Mouse (Mus musculus): ENCODE measurements around the gene Hspb7. TPM values are rescaled to one million over a fixed set of nuclear protein-coding genes. Genes with fewer than 3 reads are reported as not detected.

Hspb7 gene
- not detected in 2 replicates for polyA plus RNA-seq (2012; ENCODE audit: low replicate concordance)

DNA sequence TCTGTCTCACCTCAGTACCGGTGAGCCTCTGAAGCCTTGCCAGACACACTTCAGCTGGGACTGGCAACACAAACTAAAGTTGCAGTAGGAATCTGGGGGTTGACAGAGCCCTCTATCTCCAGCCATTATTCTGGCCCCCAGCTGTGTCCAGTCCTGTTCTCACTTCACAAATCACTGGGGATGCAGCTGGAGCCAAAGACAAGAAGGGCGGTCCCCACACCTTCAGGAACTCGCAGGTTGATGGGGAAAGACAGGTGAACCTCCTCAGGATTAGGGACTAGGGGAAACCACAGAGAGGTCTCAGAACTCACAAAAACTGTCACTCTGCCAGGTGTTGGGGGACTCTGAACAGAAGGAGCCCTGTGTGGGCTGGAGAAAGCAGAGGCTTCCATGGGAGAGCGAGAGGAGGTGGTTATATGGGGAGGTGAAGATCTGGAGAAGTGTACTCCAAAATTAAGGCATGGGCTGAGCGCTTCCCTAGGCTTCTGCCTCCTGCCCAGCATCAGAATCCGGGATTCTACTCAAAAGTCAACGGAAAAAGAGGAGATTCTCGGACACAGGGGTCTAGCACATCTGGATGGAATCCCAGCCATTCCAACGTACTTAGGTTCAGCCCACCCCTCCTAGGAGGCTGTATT lies at the start of gene Hspb7:
Hspb7 (plus strand) TSS at position 588 of the 638 bp plus-strand sequence.

DNA sequence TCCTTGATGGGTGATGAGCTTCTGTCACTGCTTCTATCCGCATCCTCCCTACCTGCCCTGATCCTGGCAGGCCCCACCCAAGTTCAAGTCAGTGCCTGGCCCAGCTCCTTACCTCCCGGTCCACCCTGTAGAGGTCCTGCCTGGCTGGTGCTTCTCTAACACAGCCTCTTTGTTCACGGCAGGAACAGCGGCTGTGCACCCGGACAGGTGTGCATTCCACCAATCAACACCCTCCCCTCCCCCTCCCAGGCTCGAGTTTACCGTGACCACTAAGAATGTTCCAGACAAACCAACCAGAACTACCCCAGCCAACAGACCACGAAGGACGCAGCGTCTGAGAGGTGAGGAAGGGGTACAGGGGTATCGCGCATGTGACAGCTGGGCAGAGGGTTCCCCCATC lies 22.0 kb upstream of the Hspb7 start, which contains the start of gene Clcnka:
Clcnka (minus strand) TSS at position 180 of the 400 bp plus-strand sequence.

DNA sequence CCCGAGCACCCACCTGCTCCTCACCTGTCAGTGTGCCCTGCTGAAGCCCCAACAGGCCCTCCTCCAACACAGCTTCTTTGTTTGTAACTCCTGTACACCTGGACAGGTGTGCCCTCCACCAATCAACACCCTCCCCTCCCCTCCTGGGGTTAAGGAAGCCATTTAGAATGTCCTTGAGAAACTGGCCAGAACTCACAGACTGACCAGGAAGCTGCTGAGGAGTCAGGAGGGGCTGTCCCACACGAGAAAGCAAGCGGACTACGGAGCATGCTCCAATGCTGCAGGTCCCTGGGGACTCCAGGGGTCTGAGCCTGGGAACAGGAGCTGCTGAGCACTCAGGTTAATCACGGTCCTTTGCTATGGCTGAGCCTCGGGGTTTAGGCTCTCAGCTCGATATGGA lies 4.7 kb upstream of the Hspb7 start, which contains the start of gene Clcnkb:
Clcnkb (minus strand) TSS at position 91 of the 400 bp plus-strand sequence.

DNA sequence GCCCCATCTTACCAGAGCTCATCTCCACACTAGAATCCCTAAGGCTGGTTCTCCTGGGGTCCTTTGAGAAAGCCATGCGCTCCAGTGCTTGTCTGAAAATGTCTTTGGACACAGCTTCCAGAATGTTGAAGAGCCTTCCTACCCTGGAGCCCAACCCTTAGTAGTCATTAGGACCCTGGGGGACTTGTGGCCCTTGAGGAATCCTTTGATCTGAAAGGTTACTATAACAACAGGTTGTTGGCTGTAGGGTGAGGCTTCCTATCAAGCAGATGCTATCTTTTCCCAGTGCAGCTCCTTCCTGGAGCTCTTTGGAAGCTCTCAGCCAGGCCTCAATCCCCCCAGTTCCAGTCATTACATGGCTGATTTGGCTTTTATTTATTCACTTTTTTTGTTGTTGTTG lies 15.4 kb downstream of the Hspb7 start, which contains the start of gene Srarp:
Srarp (minus strand) TSS at position 132 of the 400 bp plus-strand sequence.

DNA sequence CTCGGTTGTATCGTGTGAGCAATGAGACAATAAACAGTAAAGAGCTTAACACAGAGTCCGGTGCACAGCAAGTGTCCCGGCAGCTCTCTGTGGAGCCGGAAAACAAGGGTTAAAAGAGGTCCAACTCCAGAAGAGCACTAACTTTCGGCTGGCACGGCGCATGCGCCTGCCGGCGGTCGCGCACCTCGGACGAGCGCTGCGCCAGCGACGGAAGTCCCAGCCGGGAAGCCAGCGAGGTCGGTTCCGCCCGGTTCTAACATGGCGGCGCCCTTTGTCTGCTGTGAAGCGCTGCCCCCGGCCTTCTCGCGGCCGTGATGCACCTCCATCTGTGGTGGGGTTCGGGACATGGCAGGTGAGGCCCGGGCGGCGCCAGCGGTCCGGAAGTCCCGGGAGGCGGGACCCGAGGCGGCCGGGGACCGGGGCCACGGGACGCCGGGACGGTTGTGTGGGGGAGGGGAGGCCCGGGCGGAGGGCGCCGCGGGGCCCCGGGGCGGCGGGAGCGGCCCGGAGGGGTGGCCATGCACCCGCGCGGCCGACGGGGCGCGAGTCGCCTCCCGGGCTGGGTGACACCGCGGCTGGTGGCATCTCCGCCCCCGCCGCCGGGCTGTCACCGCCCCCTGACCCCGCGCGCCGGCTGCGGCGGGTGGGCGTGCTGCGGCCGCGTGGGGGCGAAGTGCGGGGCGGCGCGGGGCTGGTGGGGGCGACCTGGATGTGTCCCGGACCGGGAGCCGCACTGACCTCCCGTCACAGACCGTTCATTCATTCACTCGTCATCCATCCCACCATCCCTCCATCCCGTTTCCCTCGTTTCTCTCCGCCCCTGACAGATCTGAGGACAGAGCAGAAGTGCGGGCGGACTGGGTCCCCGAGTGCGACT lies 24.1 kb downstream of the Hspb7 start, which contains the start of gene Zbtb17:
Zbtb17 (plus strand) TSS at position 204 of the 877 bp plus-strand sequence.

Other genes starting within 250 kb of the Hspb7 start
- gene Rsg1, start 206.8 kb upstream of the Hspb7 start, polyA plus RNA-seq (2012; ENCODE audit: low replicate concordance) = 1.5 and 1.9 TPM in 2 replicates
- not detected in 2 replicates for gene Arhgef19, start 181.3 kb upstream of the Hspb7 start, polyA plus RNA-seq (2012; ENCODE audit: low replicate concordance)
- gene Epha2, start 119.5 kb upstream of the Hspb7 start, polyA plus RNA-seq (2012; ENCODE audit: low replicate concordance) = 0.34 and 0.42 TPM in 2 replicates
- gene Fam131c, start 52.6 kb upstream of the Hspb7 start, polyA plus RNA-seq (2012; ENCODE audit: low replicate concordance) = not detected in 2 replicates
- not detected in 2 replicates for gene Clcnka, start 22.1 kb upstream of the Hspb7 start, polyA plus RNA-seq (2012; ENCODE audit: low replicate concordance)
- gene Clcnkb, start 4.8 kb upstream of the Hspb7 start, polyA plus RNA-seq (2012; ENCODE audit: low replicate concordance) = 0.66 TPM in 1 of 2 replicates, not detected in the other
- gene Srarp, start 15.3 kb downstream of the Hspb7 start, polyA plus RNA-seq (2012; ENCODE audit: low replicate concordance) = not detected in 2 replicates
- 33.7 and 37.3 TPM in 2 replicates for gene Zbtb17, start 23.9 kb downstream of the Hspb7 start, polyA plus RNA-seq (2012; ENCODE audit: low replicate concordance)
- gene Spen, start 117.8 kb downstream of the Hspb7 start, polyA plus RNA-seq (2012; ENCODE audit: low replicate concordance) = 261 and 418 TPM in 2 replicates
- gene Fblim1, start 185.3 kb downstream of the Hspb7 start, polyA plus RNA-seq (2012; ENCODE audit: low replicate concordance) = 2.7 TPM in 2 replicates
- 0.39 and 0.51 TPM in 2 replicates for gene Tmem82, start 197.9 kb downstream of the Hspb7 start, polyA plus RNA-seq (2012; ENCODE audit: low replicate concordance)
- not detected in 2 replicates for gene Slc25a34, start 203.0 kb downstream of the Hspb7 start, polyA plus RNA-seq (2012; ENCODE audit: low replicate concordance)
- 22.8 and 33.3 TPM in 2 replicates for gene Plekhm2, start 244.1 kb downstream of the Hspb7 start, polyA plus RNA-seq (2012; ENCODE audit: low replicate concordance)